Mouse (Mus musculus) brain, embryonic 14.5 days (tissue): ENCODE results near the gene Cox5a.

Source experiments
- CTCF ChIP-seq: fragments of 200-500 bp; IDR thresholded peaks from 2 replicates; pipeline ENCODE4 v1.5.1; 2012; ENCODE audit warnings: inconsistent platforms, mild to moderate bottlenecking, moderate library complexity, borderline replicate concordance; ENCODE audit not compliant: insufficient read depth, insufficient read length; ENCODE audit errors: extremely low read depth
- POLR2A ChIP-seq: fragments of 200-500 bp; IDR thresholded peaks from 2 replicates; pipeline ENCODE4 v1.6.1; 2012; ENCODE audit warnings: mild to moderate bottlenecking, inconsistent platforms, borderline replicate concordance; ENCODE audit not compliant: poor library complexity, insufficient read depth, insufficient read length, severe bottlenecking; ENCODE audit errors: extremely low read depth

GRCm38 (mm10) chr9:57577144-57577849 is 56.2 kb downstream of the Cox5a start:
- TF ChIP-seq POLR2A, result no peak
- TF ChIP-seq CTCF, result no peak
